ENCODE assay signal across 12 mouse cellular contexts in the genomic region with DNA sequence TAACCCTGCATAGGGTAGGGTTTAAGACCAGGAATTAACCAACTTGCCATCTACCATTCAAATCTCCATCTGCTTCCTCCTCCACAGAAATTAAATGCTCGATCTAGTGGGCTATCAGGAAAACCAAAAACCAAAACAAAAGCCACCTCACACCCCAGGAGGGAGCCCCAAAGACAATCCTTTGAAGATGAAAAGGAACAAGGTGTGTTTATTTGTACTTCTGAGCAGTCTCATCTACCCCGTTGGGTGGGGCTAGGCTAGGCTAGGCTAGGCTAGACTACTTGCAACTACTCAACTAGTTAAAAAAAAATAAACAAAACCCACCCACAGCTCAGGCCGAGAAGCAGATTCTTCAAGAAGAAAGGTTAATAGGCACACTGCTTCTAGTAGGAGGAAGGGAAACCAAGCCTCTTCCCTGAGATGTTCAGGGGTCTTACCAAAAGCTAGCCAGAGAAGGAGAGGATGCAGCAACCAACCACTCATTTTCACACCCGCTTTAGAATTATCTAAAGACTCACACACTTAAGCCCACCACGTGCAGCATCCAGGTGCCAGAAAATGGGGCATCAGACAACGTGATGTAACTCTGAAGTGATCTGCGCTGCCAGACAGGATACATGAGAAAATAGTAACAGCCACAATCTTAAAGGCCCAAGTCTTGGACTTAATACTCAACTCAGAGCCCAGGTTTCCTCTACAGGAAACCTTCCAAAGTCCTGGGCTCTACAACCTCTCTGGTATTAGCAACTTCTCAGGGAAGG. TPM values are rescaled to one million over a fixed set of nuclear protein-coding genes. Genes with fewer than 3 reads are reported as not detected.
DNase-seq lines count a peak whose midpoint lies in the region; ATAC-seq and TF ChIP-seq lines count a peak whose summit lies in the region.
"Had no signal": no experiment of that assay in that cellular context is flagged by ENCODE, and none has a peak within 500 bp of the region (broad histone marks: within the 10 kb centered on the region; RNA-seq: fewer than 3 reads in every experiment).

No protein-coding gene starts in this region.

- intact Hi-C loops in left cerebral cortex, postnatal 4 days (cut with DNase I), result no loop called here

- TF ChIP-seq CTCF in layer of hippocampus, adult 2 months (conservative IDR thresholded peaks at IDR 0.05), result no peak
- no peak for TF ChIP-seq CTCF in thymus, adult 2 months (IDR thresholded peaks at IDR 0.05; ENCODE audit: borderline replicate concordance, control insufficient read depth, extremely low read depth, insufficient read depth, low read length, poor library complexity)

- TF ChIP-seq POLR2A in thymus, adult 2 months (IDR thresholded peaks at IDR 0.05; ENCODE audit: control insufficient read depth, extremely low read depth, insufficient read depth, low read length, poor library complexity), result no peak

- no peaks in the 10 kb centered on the region for H3K27me3 ChIP-seq in embryonic facial prominence, embryonic 15.5 days
- H3K27me3 ChIP-seq in midbrain, embryonic 11.5 days (ENCODE audit: control insufficient read depth, insufficient read depth, low read length), result no peaks in the 10 kb centered on the region
- no peaks in the 10 kb centered on the region for H3K27me3 ChIP-seq in thymus, adult 2 months (ENCODE audit: control insufficient read depth, insufficient read depth, low read length)

- WGBS in embryonic facial prominence, embryonic 15.5 days, result 65% methylated on average over 7 of the region's 7 CpGs
- WGBS in midbrain, embryonic 11.5 days, result 82% methylated on average over 7 of the region's 7 CpGs
- WGBS in thymus, adult 2 months, result 16% methylated on average over 7 of the region's 7 CpGs

- ATAC-seq in embryonic facial prominence, embryonic 15.5 days (ENCODE audit: insufficient number of reproducible peaks, low FRiP score, low TSS enrichment, low read depth), result no peak
- ATAC-seq in midbrain, embryonic 11.5 days (ENCODE audit: low FRiP score), result no peak

- peak overlapping the region; percentile 94; the same call in 1 of the 2 replicates for H3K27ac ChIP-seq in layer of hippocampus, adult 2 months
- no peak overlapping the region for H3K27ac ChIP-seq in embryonic facial prominence, embryonic 15.5 days (replicated peaks)
- no peak overlapping the region for H3K27ac ChIP-seq in midbrain, embryonic 11.5 days (ENCODE audit: low read depth, low read length)
- peak overlapping the region; percentile 79; the same call in 1 of the 2 replicates for H3K27ac ChIP-seq in thymus, adult 2 months (ENCODE audit: control insufficient read depth, insufficient read depth, low read length)
- H3K27ac ChIP-seq: heart, adult 2 months; macrophage had no signal

- H3K9ac ChIP-seq in embryonic facial prominence, embryonic 15.5 days, result no peak overlapping the region
- no peak overlapping the region for H3K9ac ChIP-seq in midbrain, embryonic 11.5 days (ENCODE audit: low read length)

- H3K4me2 ChIP-seq in embryonic facial prominence, embryonic 15.5 days (replicated peaks), result peak overlapping the region; percentile 71
- H3K4me2 ChIP-seq in midbrain, embryonic 11.5 days, result peak overlapping the region; percentile 87; the same call in 1 of the 2 replicates

- no peaks in the 10 kb centered on the region for H3K36me3 ChIP-seq in embryonic facial prominence, embryonic 15.5 days
- no peaks in the 10 kb centered on the region for H3K36me3 ChIP-seq in midbrain, embryonic 11.5 days (ENCODE audit: control insufficient read depth, insufficient read depth, low read length)
- H3K36me3 ChIP-seq in thymus, adult 2 months (ENCODE audit: control insufficient read depth, insufficient read depth, low read length), result no peaks in the 10 kb centered on the region

- DNase-seq in layer of hippocampus, adult 2 months (ENCODE audit: low spot score in 2 of 2), result no peak
- no peak for DNase-seq in layer of hippocampus, postnatal 10 days (ENCODE audit: low spot score in 2 of 2)
- DNase-seq in midbrain, embryonic 11.5 days (ENCODE audit: low spot score, missing footprints), result no peak
- peak; percentile 41 for DNase-seq in thymus, adult 2 months
- DNase-seq in cerebellum, adult 11-12 months, result no peak
- no peak for DNase-seq in left cerebral cortex, postnatal 4 days
- no peak for DNase-seq in left cerebral cortex, adult 18-20 months (ENCODE audit: low spot score in 2 of 2)
- DNase-seq: heart, adult 2 months; kidney, postnatal 4 days; liver had no signal

- H3K4me1 ChIP-seq in embryonic facial prominence, embryonic 15.5 days, result peaks cover 49% of the 10 kb centered on the region
- H3K4me1 ChIP-seq in midbrain, embryonic 11.5 days (ENCODE audit: control insufficient read depth, insufficient read depth, low read length), result peaks cover 18% of the 10 kb centered on the region
- H3K4me1 ChIP-seq in thymus, adult 2 months (replicated peaks; ENCODE audit: control insufficient read depth, insufficient read depth, low read length), result peaks cover 28% of the 10 kb centered on the region

- H3K9me3 ChIP-seq in embryonic facial prominence, embryonic 15.5 days (replicated peaks), result no peaks in the 10 kb centered on the region
- no peaks in the 10 kb centered on the region for H3K9me3 ChIP-seq in midbrain, embryonic 11.5 days (ENCODE audit: control insufficient read depth, low read length)

- no peak overlapping the region for H3K4me3 ChIP-seq in layer of hippocampus, adult 2 months
- H3K4me3 ChIP-seq in embryonic facial prominence, embryonic 15.5 days (replicated peaks), result peak overlapping the region; percentile 86; the same call in 1 of the 2 replicates
- H3K4me3 ChIP-seq in midbrain, embryonic 11.5 days (ENCODE audit: low read depth, low read length), result no peak overlapping the region
- H3K4me3 ChIP-seq in thymus, adult 2 months (ENCODE audit: control insufficient read depth, insufficient read depth, low read length), result no peak overlapping the region
- H3K4me3 ChIP-seq: heart, adult 2 months had no signal

RNA-seq across cellular contexts. Expression of a gene that starts 2.3 kb away (rescaled TPM):
- total RNA-seq in layer of hippocampus, adult 2 months (2021), result 10 to 100 TPM in 1 of 2 experiments, 1 to 10 TPM in 1; 9.3 to 11.2 TPM
- total RNA-seq in layer of hippocampus, postnatal 10 days (2021), result 10 to 100 TPM; 15.4 to 15.5 TPM
- 52.3 and 59.9 TPM in 2 replicates for polyA plus RNA-seq in embryonic facial prominence, embryonic 15.5 days (2015; fragmentation: Nextera tagmentation; extraction: Ambion mirVana)
- 53.1 and 57.7 TPM in 2 replicates for polyA plus RNA-seq in midbrain, embryonic 11.5 days (2014; fragmentation: Nextera tagmentation; extraction: Ambion mirVana)
- polyA plus RNA-seq in thymus, adult 2 months (2012; rRNA removed), result 12.9 and 15.4 TPM in 2 replicates
- 10 to 100 TPM; 21.6 to 23.0 TPM for total RNA-seq in left cerebral cortex, postnatal 4 days (2021)
- 1 to 10 TPM; 7.8 to 8.8 TPM for total RNA-seq in left cerebral cortex, adult 18-20 months (2021)

Comparison
In these comparisons a context has a peak if more than half of its experiments do, and no peak if none do; other contexts are left out.
1. H3K27ac ChIP-seq: peak in layer of hippocampus, adult 2 months (single experiment) and thymus, adult 2 months (single experiment); none in embryonic facial prominence, embryonic 15.5 days (single experiment) and midbrain, embryonic 11.5 days (single experiment).